Mouse (Mus musculus) embryonic facial prominence, embryonic 11.5 days (tissue): ENCODE measurements around the gene Aadac. TPM values are rescaled to one million over a fixed set of nuclear protein-coding genes. Genes with fewer than 3 reads are reported as not detected.

ENCODE experiments used
- polyA plus RNA-seq: library from polyadenylated mRNA; unstranded; fragments of >200 nt; fragmentation: Nextera tagmentation; extraction: Ambion mirVana; gene quantifications from 2 replicates; pipeline ENCODE4 v1.2.1, GENCODE M21; 2014

Gene Aadac
- polyA plus RNA-seq, 1 experiment from 2014 or later = not detected

Other genes with a start within 250 kb of the Aadac start
- gene Gm8298, start 164.7 kb upstream of the Aadac start, polyA plus RNA-seq = not detected in 2 replicates
- not detected in 2 replicates for gene C130079G13Rik, start 100.5 kb upstream of the Aadac start, polyA plus RNA-seq
- gene Aadacl2, start 19.0 kb upstream of the Aadac start, polyA plus RNA-seq = not detected in 2 replicates
- not detected in 2 replicates for gene Sucnr1, start 56.2 kb downstream of the Aadac start, polyA plus RNA-seq